Mouse (Mus musculus): ENCODE measurements around the gene Tcte1. TPM values are rescaled to one million over a fixed set of nuclear protein-coding genes. Genes with fewer than 3 reads are reported as not detected.

Gene Tcte1
- not detected for total RNA-seq (2023)

DNA sequence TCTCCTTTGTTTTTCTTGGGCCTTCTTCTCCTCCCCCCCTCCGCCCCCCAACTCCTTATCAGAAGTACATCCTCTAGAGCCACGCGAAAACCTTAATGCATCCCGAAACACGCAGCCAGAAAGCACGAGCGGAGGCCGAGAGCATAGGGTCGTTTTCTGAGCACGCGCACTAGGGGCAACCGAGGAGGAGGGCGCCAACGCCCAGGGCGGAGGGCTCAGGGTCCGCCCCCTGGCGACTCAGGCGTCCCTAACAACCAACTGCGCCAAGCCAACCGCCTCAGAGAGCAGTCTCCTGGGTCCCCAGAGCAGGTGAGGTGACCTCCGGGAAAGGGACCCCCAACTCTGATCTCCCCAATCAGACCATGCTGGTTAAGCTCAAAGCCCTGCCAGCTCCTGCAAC lies at the start of gene Tcte1:
Tcte1 (plus strand) TSS at position 172 of the 400 bp plus-strand sequence.

DNA sequence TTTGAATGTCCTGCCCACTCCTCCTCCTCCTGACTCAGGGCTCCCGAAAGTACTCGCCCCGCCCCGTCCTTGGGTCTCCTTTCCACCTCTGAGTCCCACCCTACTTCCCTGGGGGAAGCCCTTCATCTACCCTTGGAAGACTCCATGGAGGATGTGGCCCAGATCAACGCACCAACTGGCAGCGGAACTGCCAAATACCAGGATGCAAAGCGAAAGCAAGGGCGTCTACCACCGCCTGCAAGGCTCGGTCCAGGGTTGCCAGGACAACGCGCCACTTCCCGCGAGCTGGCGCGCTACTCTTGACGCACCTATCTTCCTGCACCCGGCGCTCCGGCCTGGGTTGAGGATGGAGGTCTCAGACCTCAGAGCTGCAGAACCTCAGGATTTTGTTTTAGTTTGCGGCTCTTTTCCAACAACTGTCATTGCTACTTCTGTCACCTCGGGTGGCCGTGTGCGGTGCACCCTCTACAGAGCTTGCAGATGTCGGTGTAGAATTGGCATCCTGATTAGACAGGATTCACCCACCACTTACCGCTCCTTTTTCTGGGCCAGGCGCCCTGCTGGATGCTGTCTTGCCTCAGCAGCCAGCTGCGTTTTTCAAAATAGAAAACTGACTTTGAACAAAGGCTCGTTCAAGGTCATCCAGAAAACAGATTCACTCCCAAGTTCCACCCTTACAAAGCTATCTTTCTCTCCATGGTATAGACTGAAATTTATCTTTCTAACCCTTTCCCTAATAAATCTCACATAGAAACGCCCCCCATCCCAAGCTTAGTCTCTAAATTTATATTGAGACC lies 48.4 kb upstream of the Tcte1 start, which contains the start of gene Spats1:
Spats1 (minus strand) TSS at position 747 of the 797 bp plus-strand sequence.

DNA sequence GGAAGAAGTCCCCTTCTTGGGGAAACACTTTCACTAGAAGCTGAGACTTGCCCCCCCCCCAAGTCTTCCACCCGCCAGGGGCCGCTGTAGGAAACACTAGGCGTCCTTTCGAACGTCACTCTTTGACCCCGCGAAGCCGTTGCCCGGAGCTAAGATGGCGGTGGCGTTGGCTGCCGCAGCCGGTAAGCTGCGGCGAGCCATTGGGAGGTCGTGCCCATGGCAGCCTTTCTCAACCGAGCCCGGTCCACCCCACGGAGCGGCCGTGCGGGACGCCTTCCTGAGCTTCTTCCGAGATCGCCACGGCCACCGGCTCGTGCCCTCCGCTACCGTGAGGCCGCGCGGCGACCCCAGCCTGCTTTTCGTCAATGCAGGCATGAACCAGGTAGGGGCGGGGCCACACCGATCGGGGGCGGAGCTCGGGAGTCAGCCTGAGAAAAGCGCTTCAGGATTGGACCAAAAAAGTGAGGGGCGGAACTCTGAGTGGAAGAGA lies 16.5 kb upstream of the Tcte1 start, which contains the start of gene Aars2:
Aars2 (plus strand) TSS at position 142 of the 490 bp plus-strand sequence.

DNA sequence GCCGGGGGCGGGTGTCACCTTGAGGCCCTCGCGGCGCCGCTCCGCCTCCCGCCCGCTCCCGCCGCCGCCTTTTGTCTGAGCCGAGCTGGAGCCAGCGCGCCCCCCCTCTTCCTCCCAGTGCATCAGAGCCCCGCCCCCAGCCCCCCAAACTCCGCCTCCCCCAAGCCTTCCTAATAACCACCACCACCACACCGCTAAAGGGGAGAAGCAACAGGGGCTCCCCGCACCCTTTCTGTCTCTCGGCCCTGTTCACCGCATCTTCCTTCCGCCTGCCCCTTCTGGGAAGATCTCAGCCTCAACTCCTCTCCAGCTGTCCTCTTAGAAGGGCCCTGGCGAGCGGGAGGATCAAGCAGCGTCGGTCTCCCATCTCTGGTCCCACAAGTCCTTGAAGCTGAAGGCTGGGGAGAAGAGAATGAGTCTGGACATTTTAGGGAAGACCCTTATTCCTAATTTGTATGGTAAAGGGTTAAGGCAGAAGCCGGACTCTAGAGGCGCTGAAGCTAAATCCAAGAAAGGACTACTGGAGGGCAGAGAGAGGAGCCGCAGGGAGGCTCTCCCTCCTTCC lies 26.5 kb downstream of the Tcte1 start, which contains the start of gene Tmem151b:
Tmem151b (minus strand) TSS at position 61 of the 565 bp plus-strand sequence.

DNA sequence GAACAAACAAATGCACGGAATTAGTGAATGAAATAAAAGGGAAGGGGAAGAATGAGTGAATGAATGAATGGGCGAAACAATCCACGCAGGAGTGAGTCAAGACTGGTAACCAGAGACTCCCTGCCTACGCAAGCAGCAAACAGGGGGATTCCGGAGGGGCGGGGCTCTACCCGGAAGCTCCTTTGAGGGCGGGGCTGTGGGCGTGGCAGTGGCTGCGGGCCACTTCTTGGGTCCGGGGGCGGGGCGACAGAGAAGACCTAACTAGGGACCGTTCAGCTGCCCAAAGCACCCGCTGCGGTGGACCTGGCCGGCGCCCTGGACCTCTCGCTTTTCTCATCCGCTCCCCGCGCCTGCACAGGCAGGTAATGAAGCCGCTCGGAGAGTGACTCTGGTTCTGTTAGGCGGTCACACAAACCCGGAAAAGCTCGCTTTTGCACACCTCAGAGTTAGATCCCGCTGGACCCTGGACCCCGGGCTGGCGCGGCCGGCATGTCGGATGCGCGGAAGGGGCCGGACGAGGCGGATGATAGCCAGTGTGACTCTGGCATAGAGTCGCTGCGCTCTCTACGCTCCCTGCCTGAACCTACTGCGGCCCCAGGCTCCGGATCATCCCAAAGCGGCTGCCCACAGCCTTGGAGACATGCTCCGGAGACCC lies 32.3 kb downstream of the Tcte1 start, which contains the start of gene Nfkbie:
Nfkbie (plus strand) TSS at position 252 of the 655 bp plus-strand sequence.

DNA sequence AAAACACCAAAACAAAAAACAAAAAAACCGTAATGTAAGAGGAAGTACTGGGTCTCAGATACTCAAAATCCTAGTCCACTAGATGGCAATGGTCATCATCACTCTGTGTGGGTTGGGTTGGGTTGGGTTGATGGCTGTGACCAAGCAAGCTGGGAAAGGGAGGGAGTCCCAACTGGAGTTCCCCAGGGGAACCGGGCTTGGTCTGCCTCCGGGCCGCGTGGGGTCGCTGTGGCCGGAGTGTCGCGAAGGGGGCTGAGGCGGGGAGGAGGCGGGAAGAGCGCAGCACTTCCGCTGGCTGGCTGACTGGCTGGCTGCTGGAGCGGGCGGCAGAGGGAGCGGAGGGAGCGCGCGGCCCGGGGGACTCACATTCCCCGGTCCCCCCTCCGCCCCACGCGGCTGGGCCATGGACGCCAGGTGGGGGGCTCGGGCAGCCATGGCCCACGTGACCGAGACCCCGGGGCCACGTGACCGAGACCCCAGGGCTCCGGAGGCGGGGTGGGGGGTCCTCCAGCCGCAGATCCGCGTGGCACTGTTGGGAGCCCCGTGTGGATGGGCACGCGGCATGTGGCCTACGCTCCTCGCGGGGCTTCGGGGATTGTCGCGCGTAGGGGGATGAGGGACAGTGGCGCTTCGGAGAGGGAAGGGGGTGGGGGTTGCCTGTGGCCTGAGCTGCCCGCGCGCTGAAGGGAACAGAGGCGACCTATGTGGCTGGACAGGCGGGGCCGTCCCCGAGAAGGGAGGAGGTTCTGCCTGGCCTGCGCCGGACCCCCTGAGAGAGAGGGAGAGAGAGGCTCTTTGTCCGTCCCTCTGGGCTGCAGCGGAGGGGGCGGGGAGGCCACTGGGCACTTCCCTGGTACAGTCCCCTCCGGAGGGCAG lies 40.7 kb downstream of the Tcte1 start, which contains the start of gene Slc35b2:
Slc35b2 (plus strand) TSS at position 220 of the 876 bp plus-strand sequence.

DNA sequence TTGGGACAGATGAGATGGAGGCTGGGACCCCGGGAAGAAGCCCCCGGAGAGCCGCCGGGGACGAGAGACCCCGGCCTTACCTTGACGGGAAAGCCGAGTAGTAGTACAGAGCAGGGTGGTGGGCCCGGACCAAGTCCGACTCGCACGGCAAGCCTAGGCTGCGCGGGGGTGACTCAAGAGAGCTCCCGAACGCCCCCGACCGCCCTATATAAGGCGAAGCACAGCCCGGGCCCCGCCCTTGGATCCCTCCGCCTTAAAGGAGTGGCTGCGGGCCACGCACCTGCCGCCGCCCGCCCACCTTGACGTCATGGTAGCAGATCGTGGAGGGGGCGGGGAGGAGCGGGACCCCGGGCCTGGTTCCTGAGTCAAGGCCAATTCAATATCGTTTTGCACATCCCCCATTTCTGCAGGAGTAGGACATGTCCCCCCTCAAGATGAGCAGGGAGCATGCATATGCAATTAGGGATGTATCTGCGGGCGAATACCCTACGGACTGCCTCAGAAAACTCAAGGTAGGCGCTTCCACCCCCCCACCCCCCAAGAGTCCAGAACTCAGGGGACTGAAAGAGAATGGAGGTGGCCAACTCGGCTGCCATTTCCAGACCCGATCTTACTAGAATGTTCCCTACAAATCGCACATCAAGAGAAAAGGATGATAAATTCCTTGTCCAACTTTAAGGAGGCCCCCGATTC lies 50.0 kb downstream of the Tcte1 start, which contains the start of gene Hsp90ab1:
Hsp90ab1 (minus strand) TSS at position 185 of the 693 bp plus-strand sequence.

Other genes starting within 250 kb of the Tcte1 start
- gene Cdc5l, start 89.7 kb upstream of the Tcte1 start, total RNA-seq (2023) = 10 to 100 TPM; 54.9 to 61.1 TPM
- not detected for gene Spats1, start 48.0 kb upstream of the Tcte1 start, total RNA-seq (2023)
- gene Aars2, start 16.6 kb upstream of the Tcte1 start, total RNA-seq (2023) = 1 to 10 TPM; 4.4 to 5.4 TPM
- under 1 TPM in 1 of 2 experiments, not detected in 1; 0.09 TPM for gene Tmem151b, start 26.2 kb downstream of the Tcte1 start, total RNA-seq (2023)
- gene Nfkbie, start 32.3 kb downstream of the Tcte1 start, total RNA-seq (2023) = 10 to 100 TPM; 30.1 to 40.3 TPM
- 10 to 100 TPM; 30.4 to 31.1 TPM for gene Slc35b2, start 40.4 kb downstream of the Tcte1 start, total RNA-seq (2023)
- gene Hsp90ab1, start 49.8 kb downstream of the Tcte1 start, total RNA-seq (2023) = 100 to 1,000 TPM; 493 to 531 TPM
- gene Slc29a1, start 76.2 kb downstream of the Tcte1 start, total RNA-seq (2023) = 10 to 100 TPM; 23.7 to 37.0 TPM
- gene Mymx, start 78.7 kb downstream of the Tcte1 start, total RNA-seq (2023) = not detected
- gene Capn11, start 135.9 kb downstream of the Tcte1 start, total RNA-seq (2023) = not detected
- gene Mrpl14, start 162.9 kb downstream of the Tcte1 start, total RNA-seq (2023) = 10 to 100 TPM; 42.5 to 49.7 TPM
- gene Tmem63b, start 163.5 kb downstream of the Tcte1 start, total RNA-seq (2023) = 10 to 100 TPM; 21.0 to 26.7 TPM
- not detected for gene 1600014C23Rik, start 210.4 kb downstream of the Tcte1 start, total RNA-seq (2023)

Measured in neutrophil, adult 59 days (primary cell).